Mouse (Mus musculus): ENCODE data around the gene Psmf1. TPM values are rescaled to one million over a fixed set of nuclear protein-coding genes. Genes with fewer than 3 reads are reported as not detected.

Psmf1 gene
- polyA plus RNA-seq (2015; fragmentation: Nextera tagmentation; extraction: Ambion mirVana): 31.8 and 35.2 TPM in 2 replicates

DNA sequence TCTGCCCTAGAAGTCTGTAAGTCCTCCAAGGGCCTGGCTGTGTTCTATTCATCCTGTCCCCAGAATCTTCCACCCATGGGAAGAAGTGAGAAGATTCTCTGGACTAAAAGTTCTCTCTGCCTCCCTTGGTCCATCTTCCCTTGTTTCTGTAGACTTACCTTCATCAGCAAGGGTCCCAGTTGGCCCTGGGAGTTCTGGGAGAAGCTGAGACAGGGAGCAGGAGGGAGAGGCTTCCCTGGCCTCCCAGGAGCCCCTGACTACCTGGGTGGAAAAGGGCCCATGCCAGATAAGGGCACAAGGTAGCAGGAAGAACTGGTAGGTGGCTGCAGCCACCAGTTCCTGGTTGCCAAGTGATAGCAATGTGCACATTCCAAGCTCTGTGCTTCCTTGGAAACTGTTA is at the start of gene Psmf1:
Gene Psmf1 (minus strand): TSS at position 342 of the 400 bp plus-strand sequence.
- no peak within 1 kb of the TSS for H3K27ac ChIP-seq (replicated peaks)
- no peaks in the 10 kb centered on the region for H3K4me1 ChIP-seq (replicated peaks; ENCODE audit: control insufficient read depth, insufficient read depth)
- TF ChIP-seq EP300 (optimal IDR thresholded peaks at IDR 0.05): no peak
- no peak for TF ChIP-seq CTCF (IDR thresholded peaks at IDR 0.05; ENCODE audit: low read depth)
- ATAC-seq (ENCODE audit: low FRiP score, low TSS enrichment) (no peak), DNase-seq (ENCODE audit: low spot score) (no peak)
- no peak within 1 kb of the TSS for H3K4me2 ChIP-seq (replicated peaks; ENCODE audit: low read depth)
- no peaks in the 10 kb centered on the region for H3K9me3 ChIP-seq (ENCODE audit: control insufficient read depth, low read length)
- no peak within 1 kb of the TSS for H3K9ac ChIP-seq (ENCODE audit: low read length)
- no peaks in the 10 kb centered on the region for H3K36me3 ChIP-seq (ENCODE audit: control insufficient read depth, insufficient read depth, low read length)
- no peaks in the 10 kb centered on the region for H3K27me3 ChIP-seq (ENCODE audit: control insufficient read depth, insufficient read depth, low read length)
- H3K4me3 ChIP-seq (ENCODE audit: low read depth, low read length): no peak within 1 kb of the TSS

DNA sequence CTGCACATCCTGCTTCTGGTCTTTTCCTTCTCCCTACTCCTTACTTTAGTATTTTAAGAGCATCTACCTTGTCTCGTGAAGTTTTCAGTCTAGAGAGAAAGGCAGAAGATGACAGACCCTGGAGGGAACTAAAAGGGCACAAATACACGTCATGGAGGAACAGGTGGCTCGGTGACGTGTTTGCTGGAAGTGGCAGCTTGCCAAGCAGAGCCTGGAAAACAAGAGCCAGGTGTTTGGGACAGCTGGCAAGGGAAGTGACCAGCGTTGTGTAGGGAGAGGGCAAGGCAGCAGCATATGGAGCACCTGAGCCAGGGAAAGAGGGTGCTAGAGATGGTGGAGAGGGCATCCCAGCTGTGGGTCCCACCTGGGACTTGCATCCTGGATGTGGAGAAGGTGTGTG is 47.2 kb upstream of the Psmf1 start:
- DNase-seq (ENCODE audit: low spot score): peak; percentile 52
- H3K4me3 ChIP-seq (ENCODE audit: low read depth, low read length): no peak overlapping the region
- H3K9ac ChIP-seq (ENCODE audit: low read length): no peak overlapping the region
- no peak overlapping the region for H3K4me2 ChIP-seq (replicated peaks; ENCODE audit: low read depth)
- 0 out of 2 replicates have a peak, but pooled peaks have one; percentile 27 for ATAC-seq (ENCODE audit: low FRiP score, low TSS enrichment)
- no peaks in the 10 kb centered on the region for H3K36me3 ChIP-seq (ENCODE audit: control insufficient read depth, insufficient read depth, low read length)
- H3K27ac ChIP-seq (replicated peaks): no peak overlapping the region
- no peaks in the 10 kb centered on the region for H3K9me3 ChIP-seq (ENCODE audit: control insufficient read depth, low read length)
- no peaks in the 10 kb centered on the region for H3K27me3 ChIP-seq (ENCODE audit: control insufficient read depth, insufficient read depth, low read length)
- TF ChIP-seq CTCF (IDR thresholded peaks at IDR 0.05; ENCODE audit: low read depth) (no peak), EP300 (optimal IDR thresholded peaks at IDR 0.05) (no peak)
- WGBS: 25% methylated on average over 5 of the region's 5 CpGs
- no peaks in the 10 kb centered on the region for H3K4me1 ChIP-seq (replicated peaks; ENCODE audit: control insufficient read depth, insufficient read depth)

DNA sequence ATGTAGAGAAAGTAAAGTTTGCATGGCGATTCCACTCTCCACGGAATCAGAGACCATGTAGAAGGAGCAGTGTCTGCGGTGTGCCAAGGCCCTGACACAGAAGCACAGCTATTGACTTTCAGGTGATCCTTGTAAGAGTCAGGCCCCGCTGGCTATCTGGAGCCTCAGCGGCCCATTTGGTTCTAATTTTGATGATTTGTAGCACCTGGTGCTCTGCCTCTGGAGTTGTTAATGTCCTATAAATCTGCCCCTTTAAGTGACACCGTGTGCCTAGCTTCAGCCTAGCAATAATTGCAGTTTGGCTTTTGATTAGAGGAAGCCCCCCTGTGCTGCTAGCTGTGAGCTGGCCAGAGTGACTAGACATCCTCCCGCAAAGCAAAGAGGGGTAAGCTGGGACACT is 46.2 kb upstream of the Psmf1 start:
- no peak for TF ChIP-seq EP300 (optimal IDR thresholded peaks at IDR 0.05)
- no peak for TF ChIP-seq CTCF (IDR thresholded peaks at IDR 0.05; ENCODE audit: low read depth)
- DNase-seq (ENCODE audit: low spot score) (no peak), ATAC-seq (ENCODE audit: low FRiP score, low TSS enrichment) (no peak)
- Histone ChIP-seq H3K4me3 (ENCODE audit: low read depth, low read length) (no peak overlapping the region), H3K36me3 (ENCODE audit: control insufficient read depth, insufficient read depth, low read length) (no peaks in the 10 kb centered on the region), H3K4me2 (replicated peaks; ENCODE audit: low read depth) (no peak overlapping the region), H3K27ac (replicated peaks) (no peak overlapping the region), H3K27me3 (ENCODE audit: control insufficient read depth, insufficient read depth, low read length) (no peaks in the 10 kb centered on the region), H3K4me1 (replicated peaks; ENCODE audit: control insufficient read depth, insufficient read depth) (no peaks in the 10 kb centered on the region), H3K9me3 (ENCODE audit: control insufficient read depth, low read length) (no peaks in the 10 kb centered on the region), H3K9ac (ENCODE audit: low read length) (no peak overlapping the region)
- 61% methylated on average over 7 of the region's 7 CpGs for WGBS

DNA sequence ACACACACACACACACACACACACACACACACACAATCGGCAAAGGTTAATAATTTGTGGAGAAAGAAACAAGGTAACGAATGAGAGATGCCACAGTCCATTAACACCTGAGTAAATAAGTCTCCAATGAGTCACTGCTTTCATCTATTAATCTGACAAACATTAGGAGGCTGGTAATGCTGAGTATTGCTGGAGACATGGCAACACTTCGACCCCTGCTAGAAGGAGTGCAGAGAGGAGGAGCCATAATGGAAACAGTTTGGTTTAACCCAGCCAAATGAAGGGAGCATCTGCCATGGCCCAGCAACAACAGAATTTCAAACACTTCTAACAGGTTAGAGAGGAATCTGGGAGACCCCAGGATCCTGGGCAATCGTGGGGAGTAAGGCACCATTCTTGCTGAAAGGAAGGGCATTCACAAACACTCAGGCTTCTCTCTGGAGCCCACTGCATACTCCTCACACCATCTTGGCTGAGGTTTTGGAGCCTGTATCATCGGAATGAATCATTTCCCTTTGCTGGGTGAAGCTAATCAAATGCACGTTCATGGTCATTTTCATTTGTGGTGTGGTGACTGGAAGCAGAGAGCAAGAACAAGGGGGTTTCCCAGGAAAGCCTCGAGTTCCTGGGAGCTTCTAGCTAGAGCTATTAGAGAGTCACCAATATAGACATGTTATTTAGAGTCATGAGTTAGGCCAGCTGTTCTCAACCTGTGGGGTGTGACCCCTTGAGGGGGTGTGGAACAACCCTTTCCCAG is 44.4 kb upstream of the Psmf1 start:
- 58% methylated on average over 7 of the region's 7 CpGs for WGBS
- no peaks in the 10 kb centered on the region for H3K9me3 ChIP-seq (ENCODE audit: control insufficient read depth, low read length)
- H3K36me3 ChIP-seq (ENCODE audit: control insufficient read depth, insufficient read depth, low read length): no peaks in the 10 kb centered on the region
- no peak overlapping the region for H3K4me2 ChIP-seq (replicated peaks; ENCODE audit: low read depth)
- no peak for DNase-seq (ENCODE audit: low spot score)
- no peak overlapping the region for H3K9ac ChIP-seq (ENCODE audit: low read length)
- no peaks in the 10 kb centered on the region for H3K4me1 ChIP-seq (replicated peaks; ENCODE audit: control insufficient read depth, insufficient read depth)
- H3K27me3 ChIP-seq (ENCODE audit: control insufficient read depth, insufficient read depth, low read length): no peaks in the 10 kb centered on the region
- no peak overlapping the region for H3K27ac ChIP-seq (replicated peaks)
- no peak overlapping the region for H3K4me3 ChIP-seq (ENCODE audit: low read depth, low read length)
- peak; percentile 79 for ATAC-seq (ENCODE audit: low FRiP score, low TSS enrichment)
- TF ChIP-seq EP300 (optimal IDR thresholded peaks at IDR 0.05) (no peak), CTCF (IDR thresholded peaks at IDR 0.05; ENCODE audit: low read depth) (no peak)

DNA sequence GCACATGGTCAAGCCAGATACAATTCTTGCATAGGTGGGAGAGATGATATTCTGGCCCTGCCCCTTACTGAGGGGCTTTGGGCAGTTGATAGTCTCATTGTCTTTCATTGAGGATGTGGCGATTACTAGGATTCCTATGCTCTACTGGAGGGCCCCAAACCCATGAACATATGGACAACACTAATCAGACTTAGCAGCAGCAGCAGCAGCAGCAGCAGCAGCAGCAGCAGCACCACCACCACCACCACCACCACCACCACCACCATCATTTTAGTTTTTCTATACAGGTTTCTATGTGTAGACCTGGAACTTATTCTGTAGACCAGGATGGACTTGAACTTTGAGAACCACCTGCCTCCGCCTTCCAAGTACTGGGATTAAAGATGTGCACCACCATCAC is 39.5 kb upstream of the Psmf1 start:
- Histone ChIP-seq H3K27ac (replicated peaks) (no peak overlapping the region), H3K9me3 (ENCODE audit: control insufficient read depth, low read length) (no peaks in the 10 kb centered on the region), H3K9ac (ENCODE audit: low read length) (no peak overlapping the region), H3K4me1 (replicated peaks; ENCODE audit: control insufficient read depth, insufficient read depth) (no peaks in the 10 kb centered on the region), H3K27me3 (ENCODE audit: control insufficient read depth, insufficient read depth, low read length) (no peaks in the 10 kb centered on the region), H3K4me3 (ENCODE audit: low read depth, low read length) (no peak overlapping the region), H3K4me2 (replicated peaks; ENCODE audit: low read depth) (no peak overlapping the region), H3K36me3 (ENCODE audit: control insufficient read depth, insufficient read depth, low read length) (no peaks in the 10 kb centered on the region)
- 81% methylated on average over 2 of the region's 2 CpGs for WGBS
- no peak for TF ChIP-seq EP300 (optimal IDR thresholded peaks at IDR 0.05)
- TF ChIP-seq CTCF (IDR thresholded peaks at IDR 0.05; ENCODE audit: low read depth): no peak
- ATAC-seq (ENCODE audit: low FRiP score, low TSS enrichment): no peak
- no peak for DNase-seq (ENCODE audit: low spot score)

DNA sequence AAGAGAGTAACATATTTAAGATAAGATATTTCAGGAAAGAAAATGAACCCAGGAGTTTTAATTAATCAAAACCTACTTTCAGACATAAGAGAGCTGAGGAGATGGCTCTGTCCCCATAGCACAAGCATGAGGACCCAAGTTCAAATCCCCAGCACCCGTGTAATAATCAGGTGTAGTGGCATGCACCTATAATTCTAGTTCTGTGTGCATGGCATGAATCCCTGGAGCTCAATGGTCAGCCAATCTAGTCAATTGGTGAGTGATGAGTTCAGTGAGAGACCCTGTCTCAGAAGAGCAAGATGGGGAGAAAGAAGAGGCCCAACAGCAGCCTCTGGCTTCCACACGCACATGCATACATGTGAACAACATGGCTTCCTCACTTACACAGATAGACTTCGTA is 33.4 kb upstream of the Psmf1 start:
- no peaks in the 10 kb centered on the region for H3K9me3 ChIP-seq (ENCODE audit: control insufficient read depth, low read length)
- no peak overlapping the region for H3K9ac ChIP-seq (ENCODE audit: low read length)
- TF ChIP-seq EP300 (optimal IDR thresholded peaks at IDR 0.05) (no peak), CTCF (IDR thresholded peaks at IDR 0.05; ENCODE audit: low read depth) (no peak)
- H3K4me1 ChIP-seq (replicated peaks; ENCODE audit: control insufficient read depth, insufficient read depth): no peaks in the 10 kb centered on the region
- no peak overlapping the region for H3K4me3 ChIP-seq (ENCODE audit: low read depth, low read length)
- DNase-seq (ENCODE audit: low spot score) (no peak), ATAC-seq (ENCODE audit: low FRiP score, low TSS enrichment) (no peak)
- H3K4me2 ChIP-seq (replicated peaks; ENCODE audit: low read depth): no peak overlapping the region
- WGBS: 85% methylated on average over 3 of the region's 3 CpGs
- H3K27ac ChIP-seq (replicated peaks): no peak overlapping the region
- no peaks in the 10 kb centered on the region for H3K36me3 ChIP-seq (ENCODE audit: control insufficient read depth, insufficient read depth, low read length)
- no peaks in the 10 kb centered on the region for H3K27me3 ChIP-seq (ENCODE audit: control insufficient read depth, insufficient read depth, low read length)

Measured in stomach, postnatal 0 days (tissue).